Mouse (Mus musculus): Measurements from ENCODE around the gene Phkb.
"Not testable (repeated sequence)": the region's sequence is repeated elsewhere in the genome, so short reads cannot be mapped to it uniquely, and the experiment has no call there.

DNA sequence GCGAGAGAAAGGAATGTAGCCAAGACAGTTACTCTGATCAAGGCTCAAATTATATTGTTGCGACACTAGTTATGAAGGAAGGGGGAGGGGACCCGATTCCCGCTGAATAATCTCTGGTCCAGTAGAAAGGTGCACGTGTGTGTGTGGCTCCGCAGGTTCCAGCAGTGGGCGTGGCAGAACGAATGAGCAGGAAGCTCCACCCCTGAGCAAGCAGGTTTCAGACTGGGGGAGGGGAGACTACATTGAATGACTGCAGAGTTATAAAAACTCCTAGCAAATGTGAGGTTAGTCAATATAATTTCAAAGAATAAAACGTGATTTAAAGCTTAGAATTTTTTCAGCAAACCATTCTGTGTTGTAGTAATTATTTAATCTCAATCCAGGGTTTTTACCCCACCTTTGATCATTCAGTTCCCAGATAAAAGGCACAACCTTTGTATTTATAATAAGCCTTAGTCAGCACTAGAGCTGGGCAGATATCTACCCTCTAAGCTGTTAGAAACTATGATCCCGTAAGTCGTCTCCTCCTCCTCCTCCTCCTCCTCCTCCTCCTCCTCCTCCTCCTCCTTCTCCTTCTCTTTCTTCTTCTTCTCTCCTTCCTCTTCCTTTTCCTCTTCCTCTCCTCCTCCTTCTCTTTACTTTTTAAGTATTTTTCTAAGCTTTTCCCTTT lies 16.6 kb downstream of the Phkb start:
- not testable (repeated sequence) for TF ChIP-seq CTCF (IDR thresholded peaks at IDR 0.05 in 2 of 3, conservative IDR thresholded peaks at IDR 0.05 in 1 of 3; ENCODE audit: control insufficient read depth in 1 of 3, insufficient read depth in 1 of 3, low read depth in 2 of 3, low read length in 3 of 3, poor library complexity in 1 of 3, severe bottlenecking in 1 of 3); MAFK (IDR thresholded peaks at IDR 0.05; ENCODE audit: borderline replicate concordance, low read depth, low read length); ZMIZ1 (IDR thresholded peaks at IDR 0.05; ENCODE audit: low read depth, low read length); EP300 (IDR thresholded peaks at IDR 0.05; ENCODE audit: low read depth in 1 of 2, low read length in 2 of 2); POLR2A (IDR thresholded peaks at IDR 0.05; ENCODE audit: control insufficient read depth in 1 of 2, insufficient read depth in 1 of 2, low read depth in 1 of 2, low read length in 2 of 2, poor library complexity in 1 of 2)

All from MEL (cell line).